Mouse (Mus musculus) T-cell, adult 2 months (primary cell): ENCODE results near the gene Veph1.

ENCODE experiments used
- DNase-seq: peaks from one replicate; pipeline ENCODE4 v3.0.0; 2022; ENCODE audit warnings: low spot score

Gene Veph1

DNA sequence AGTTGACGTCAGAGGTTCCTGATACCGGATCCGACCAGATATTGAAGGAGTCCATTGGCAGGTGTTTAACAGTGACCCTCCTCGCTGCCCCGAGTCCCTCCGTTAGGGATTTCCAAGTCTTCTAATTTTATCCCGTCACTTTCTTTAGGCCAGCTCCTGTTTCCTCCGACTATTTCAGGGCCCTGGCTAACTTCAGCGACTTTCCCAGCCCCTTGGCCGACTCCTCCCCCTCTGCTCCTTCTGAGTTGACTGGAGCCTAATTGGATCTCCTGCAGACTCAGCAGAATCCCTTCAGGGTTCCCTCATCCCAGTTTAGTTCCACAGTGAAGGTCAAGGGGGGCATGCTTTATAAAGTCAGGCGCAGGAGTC, 75.4 kb downstream of the Veph1 start:
- DNase-seq = no peak

DNA sequence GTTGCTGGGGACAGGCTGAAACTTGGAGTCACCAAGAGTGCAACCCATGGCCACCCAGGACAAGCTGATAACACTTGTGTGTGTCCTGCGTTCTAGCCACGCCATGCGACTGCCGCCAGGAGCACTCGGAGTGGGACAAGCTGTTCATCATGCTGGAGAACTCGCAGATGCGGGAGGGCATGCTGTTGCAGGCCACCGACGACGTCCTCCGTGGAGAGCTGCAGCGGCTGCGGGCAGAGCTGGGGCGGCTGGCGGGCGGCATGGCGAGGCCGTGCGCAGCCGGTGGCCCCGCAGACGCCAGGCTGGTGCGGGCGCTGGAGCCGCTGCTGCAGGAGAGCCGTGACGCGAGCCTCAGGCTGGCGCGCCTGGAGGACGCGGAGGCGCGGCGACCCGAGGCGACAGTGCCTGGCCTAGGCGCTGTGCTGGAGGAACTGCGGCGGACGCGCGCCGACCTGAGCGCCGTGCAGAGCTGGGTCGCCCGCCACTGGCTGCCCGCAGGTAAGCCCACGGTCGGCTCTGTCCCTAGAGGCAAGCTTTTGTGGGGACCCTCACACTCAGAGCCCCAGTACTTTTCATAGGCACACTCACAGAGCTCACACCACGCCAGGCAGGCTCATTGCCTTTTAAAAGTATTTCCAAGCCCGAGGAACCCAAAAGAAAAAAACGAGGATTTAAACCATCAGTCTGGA, 75.9 kb downstream of the Veph1 start:
- DNase-seq = no peak

DNA sequence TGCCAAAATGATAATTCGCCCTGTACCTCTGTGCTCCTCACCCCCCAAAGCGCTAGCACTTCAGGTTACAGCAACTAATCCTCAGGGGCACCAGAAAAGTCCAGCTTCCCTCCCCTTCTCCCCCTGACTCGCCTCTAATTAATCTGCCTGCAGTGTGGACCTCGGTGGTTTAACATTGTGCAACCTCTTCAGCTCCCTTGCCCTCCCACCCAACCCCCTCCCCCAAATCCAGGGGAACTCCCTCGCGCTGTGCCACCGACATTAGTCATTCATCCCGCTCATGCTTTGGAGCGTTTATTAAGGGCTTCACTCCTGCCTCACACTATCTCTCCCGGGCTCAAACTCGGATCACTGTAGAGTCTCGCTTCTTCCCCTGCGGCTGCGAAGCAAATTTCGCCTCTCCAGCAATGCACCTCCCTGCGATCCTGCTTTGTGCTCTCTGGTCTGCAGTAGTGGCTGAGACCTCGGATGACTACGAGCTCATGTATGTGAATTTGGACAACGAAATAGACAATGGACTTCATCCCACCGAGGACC, 76.9 kb downstream of the Veph1 start, which contains the start of gene Ptx3:
Gene Ptx3 (plus strand): TSS at position 256 of the 537 bp plus-strand sequence.
- DNase-seq = no peak

DNA sequence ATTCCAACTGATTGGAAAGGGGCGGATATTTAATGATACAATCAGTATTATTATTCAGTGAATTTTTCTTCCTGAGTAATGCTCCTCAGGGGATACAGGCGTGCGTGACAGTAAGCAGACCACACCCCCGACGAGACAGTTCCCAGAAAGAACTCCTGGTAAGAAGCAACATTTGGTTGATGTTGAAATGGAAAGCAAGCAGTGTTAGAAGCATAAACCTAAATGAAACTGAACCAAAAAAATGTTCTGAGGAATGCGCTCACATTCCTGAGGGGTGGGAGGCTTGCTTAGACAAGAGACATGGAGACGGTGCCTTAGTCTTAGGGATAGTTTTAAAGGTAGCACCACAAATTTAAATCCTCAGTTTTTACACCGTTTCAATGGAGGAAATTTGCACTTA, 80.9 kb downstream of the Veph1 start:
- no peak for DNase-seq

DNA sequence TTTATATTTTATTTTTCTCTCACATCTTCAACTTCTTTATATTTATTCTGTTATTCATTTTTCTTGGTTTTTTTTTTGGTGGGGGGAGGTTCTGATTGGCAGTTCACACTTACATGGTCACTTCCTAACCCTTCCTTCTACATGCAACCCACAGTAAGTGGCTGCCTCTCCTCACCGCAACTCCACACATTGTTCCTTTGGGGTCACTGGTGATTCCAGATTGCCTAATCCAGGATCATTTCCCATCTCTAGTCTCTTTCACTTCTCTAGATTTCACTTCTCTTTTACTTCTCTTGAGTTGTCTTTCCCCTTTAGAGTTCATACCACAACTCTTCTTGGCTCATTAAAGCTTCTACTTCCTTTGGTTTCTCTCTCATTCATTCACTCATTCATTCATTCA, 83.1 kb downstream of the Veph1 start:
- no peak for DNase-seq

DNA sequence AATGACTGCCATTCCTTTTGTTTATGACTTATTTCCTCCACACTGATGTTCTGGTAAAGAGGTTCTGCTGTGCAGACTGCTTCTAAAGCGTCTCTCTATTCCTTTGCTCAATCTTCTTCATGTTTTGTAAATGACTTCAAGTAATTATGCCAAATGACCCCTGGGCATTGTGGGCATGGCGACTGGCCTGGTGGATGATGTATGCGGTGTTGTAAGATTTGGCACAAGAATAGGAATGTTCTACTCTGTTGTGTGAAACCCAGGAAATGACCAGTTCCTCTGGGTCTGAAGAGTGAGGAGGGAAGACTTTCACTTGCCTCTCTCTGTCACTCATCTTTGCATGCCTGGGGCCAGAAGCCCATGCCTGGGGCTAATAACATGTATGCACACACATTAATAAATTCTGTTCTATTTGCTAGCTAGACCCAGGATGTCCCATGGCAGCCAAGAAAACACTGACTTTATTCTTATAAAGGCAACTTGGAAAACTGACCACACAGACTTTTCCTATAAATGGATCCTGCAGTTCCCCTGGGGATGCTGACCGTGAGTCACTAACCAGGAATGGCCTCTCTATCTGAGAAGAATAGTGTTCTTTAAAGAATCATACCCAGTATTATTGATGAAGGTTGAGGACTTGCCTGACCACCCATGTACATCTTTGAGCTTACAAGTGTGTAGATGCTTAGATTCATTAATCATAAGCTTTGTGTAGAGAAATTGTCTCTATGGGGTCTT, 87.6 kb downstream of the Veph1 start:
- no peak for DNase-seq

DNA sequence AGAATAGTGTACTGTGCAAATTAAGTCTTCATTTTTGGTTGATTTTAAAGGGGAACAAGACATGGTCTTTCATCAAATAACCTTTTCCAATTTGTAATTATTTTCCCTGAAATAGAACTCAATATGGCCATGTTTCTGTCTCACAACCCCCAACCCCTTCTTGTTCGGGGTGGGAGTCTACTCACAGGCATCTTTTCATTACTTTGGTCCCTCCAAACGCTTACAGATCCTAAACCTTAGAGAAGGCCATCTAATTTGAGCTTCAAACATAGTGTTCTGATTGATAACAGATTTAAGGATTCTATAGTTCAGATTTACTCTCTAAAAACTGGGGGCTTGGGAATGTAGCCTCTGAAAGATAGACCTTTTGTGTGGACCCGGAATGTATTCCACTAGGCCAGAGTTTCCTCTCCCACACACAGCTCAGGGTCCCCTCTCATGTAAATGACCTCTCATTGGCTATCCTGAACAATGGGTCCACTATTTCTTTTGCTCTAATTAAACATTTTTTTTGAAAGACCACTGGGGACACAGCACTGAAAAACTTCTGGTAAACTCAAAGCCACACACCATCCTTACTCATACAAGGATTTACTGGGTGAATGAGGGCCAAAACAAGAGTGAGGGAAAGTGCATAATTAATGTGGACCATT, 102.6 kb downstream of the Veph1 start:
- DNase-seq = no peak

DNA sequence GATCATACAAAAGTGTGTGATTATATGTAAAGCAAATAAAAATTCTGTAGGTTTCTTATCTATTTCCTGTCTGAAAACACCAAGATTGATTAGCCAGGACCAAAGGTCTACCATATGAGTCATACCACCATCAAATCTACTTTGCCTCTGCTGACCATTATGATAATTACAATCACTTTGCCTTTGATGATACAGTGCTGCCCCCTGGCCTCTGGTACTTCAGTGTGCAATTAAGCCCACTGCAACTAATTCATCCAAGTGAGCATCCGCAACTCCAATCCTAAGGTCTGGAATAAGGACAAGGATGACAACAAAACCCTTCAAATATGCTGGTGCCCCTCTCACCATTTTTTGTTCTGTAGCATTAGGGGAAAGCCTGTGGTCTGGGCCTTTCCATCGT, 117.0 kb downstream of the Veph1 start:
- DNase-seq = no peak

DNA sequence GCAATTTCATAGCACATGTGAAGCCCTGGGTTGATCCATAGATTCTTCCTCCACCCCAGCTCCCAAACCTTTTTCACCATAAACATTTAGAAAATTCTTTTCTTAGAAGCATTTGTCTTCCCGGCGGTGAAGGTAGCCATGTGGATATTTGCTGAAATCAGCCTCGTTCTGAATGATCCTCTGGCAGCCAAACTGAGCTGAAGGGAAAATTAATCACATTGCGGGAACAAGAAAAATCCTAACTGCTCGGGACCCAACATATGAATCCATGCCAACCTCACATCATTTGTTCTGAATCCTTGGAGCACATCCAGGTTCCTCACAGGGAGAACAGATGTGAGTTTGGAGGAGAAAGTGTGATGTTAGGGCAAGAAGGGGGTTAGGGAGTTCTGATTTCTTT, 123.7 kb downstream of the Veph1 start:
- no peak for DNase-seq

DNA sequence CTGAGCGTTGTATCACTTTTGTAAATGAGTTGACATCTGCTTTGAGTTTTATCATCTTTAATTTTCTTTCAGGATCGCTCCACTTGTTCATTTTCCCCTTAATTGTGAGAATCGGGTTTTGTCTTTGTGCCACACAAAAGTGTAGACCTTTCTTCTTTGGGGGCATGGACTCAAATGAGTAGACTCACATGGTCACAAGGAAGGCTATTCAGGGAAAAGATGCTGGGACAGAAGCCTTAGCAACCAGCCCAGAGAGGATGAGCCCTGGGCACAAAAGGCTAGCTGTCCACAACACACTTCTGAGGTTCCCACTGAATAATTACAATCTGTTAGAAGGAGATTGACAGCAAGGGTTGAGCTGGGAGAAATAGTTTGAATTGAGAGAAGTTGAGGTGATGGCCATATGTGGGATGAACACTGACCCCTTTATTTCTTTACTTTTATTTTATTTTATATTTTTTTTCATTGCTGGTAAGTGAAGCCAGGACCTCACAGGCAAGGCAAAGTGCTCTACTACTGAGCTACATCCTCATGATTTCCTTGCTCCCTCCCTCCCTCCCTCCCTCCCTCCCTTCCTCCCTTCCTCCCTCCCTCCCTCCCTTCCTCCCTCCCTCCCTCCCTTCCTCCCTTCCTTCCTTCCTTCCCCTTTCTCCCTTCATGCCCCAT, 126.6 kb downstream of the Veph1 start:
- no peak for DNase-seq

DNA sequence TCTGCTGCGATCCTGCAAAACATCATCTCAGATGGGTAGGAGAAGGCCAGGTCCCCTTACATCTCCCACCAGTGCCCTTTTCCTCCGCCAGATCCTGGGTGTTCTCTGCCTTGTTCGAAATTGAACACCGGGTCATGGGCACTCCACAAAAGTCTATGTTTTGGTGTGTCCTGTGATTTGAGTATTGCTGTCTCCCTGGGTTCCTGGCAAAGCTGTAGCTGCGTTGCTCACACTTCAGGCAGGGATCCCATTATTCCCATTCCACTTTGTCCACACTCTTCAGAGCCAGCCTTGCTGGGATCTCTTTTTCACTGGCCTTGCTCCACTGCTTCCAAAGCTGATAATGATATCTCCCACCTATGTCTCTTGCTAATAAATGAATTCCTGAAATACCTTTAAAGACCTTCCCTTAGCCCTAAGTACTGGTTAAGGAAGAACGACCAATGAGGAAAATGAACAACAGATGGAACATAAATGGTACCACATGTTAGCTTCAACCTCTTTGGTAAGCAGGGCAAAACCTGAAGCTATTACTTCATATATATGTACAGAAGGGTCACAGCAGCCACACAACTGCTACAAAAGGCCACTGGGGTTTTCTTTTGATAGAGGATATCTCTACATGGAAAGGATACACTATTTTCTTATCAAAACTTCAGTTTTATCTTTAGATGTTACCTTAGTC, 129.9 kb downstream of the Veph1 start:
- no peak for DNase-seq

DNA sequence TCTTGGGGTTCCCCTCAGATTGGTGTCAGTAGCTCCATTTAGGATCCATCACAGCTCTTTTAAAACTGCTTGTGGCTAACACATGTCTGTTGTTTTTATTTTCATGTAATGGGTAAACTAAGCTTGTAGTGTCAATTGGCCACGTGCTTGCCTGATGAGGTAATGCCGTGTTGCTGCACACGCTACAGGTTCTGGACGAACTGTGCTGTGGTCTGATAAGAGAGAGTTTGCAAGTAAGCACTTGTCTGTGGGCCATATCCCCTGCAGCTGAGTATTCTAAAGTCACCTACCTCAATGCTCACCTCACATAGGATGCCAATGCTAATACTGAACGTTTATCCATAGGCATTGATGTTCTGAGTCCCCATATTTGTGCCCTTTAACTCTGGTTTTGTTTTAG, 131.6 kb downstream of the Veph1 start:
- DNase-seq = no peak

DNA sequence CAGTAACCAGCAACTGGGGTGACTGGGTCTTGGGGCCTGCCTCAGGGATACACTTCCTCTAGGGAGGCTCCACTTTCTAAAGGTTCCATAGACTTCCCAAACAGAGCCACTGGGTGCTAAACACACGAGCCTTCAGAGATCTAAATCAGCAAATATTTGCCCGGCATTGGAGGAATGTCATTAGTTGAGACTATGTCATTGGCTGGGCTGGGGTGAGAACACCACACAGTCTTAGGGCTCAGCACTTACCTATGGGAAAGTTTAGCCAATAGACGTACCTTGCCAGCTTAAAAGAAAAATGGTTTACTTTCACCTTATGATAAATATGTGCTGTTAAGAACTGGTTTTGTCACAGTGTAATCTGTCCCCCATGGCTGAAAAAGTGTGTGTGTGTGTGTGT, 132.1 kb downstream of the Veph1 start:
- DNase-seq = no peak

DNA sequence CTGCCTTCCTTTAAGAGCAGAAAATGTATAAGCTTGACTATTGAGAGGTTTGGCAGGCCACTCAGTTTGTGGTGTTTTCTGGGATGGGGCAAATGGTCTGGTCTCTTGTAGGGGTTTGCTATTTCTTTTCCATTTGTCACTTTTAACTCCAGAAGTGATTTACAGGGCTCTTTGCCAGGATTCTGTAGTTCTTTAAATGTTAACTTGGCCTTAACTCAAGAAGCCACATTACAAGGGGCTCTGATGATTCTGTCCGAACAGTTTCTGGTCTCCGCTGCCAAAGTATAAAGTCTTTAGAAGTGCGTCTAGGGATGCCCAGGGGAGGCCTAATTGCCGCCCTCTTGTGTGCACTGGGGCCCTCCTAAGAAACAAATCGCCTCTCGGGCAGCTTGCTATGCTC, 134.0 kb downstream of the Veph1 start:
- no peak for DNase-seq

DNA sequence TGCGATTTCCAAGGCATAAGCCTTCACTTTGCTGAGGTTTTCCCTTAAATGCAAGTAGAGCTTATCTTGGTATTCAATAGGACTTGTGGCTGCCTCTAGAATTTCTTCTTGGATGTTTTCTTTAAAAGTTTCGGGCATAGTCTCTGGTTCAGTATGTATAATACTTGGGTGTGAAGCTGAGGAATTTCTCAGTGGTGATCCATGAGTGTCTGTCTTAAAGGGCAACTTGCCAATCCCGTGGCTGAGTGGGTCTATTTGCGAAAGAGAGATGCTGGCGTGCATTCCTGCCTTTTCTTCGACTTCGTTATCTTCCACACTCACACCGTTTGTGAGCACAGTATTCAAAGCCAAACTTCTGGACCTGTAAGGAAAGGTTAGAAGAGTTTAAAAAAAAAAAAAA, 138.7 kb downstream of the Veph1 start:
- DNase-seq = no peak

DNA sequence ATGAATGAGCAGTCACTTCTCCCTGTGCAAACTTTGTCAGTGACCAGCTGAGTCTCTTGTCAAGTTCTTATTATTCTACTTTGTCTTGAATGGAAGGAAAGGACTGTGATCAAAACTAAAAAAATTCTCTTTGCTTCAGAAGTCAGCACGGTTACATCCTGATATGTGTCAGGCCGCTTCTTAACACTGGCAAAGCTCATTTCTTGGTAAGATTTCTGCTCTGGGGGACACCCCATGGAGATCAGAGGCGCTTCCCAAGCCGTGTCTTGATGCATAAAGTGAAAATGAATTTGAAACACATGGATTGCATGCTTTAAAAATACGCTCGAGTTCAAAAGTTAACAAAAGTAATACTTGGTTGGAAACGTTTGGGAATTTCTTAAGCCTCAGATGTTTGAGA, 159.0 kb downstream of the Veph1 start:
- DNase-seq = no peak

DNA sequence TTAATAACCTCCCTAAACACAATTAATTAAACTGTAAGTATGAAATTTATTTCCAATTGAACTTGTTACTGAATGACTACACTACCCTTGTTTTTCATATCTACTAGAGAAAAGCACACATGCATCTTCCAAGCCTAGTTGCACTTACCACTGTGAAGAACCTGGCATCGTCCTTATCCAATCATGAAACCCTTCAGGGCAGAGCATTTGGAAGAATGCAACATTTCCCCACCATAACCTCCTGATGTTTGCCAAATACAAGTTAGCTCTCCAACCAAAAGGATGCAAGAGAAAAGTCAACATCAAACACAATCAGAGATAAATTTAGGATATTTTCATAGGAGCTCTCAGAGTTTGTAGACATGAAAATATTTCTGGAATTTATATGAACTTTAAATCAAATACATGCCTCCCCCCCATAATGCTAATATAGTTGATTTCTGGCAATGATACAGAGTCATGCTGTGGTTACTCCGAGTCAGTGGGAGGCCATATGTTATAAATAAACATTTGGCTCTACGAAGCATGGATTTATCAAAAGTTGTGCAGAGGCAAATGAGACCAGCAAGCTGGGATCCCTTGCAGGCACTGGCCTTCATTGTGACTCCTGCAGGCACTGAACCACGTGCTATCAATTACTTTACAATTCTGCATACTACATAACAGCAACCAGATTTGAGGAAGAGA, 165.2 kb downstream of the Veph1 start:
- DNase-seq = no peak

DNA sequence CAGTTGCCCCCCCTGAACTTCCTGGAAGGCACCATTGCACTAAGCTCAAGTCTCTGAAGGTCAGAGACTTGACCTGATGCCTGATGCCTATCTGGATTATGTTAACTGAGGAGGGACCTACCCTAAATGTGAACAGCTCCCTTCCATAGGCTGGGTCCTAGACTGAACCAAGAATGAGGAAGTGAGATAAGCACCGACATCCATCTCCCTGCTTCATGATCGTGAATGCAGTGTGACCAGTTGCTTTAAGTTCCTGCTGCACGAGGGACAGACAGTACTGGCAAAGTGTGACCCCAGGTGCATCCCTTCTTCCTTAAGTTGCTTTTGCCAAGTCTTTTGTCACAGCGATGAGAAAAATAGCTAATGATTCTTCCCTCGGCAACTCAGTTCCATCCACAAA, 166.9 kb downstream of the Veph1 start:
- DNase-seq = no peak

DNA sequence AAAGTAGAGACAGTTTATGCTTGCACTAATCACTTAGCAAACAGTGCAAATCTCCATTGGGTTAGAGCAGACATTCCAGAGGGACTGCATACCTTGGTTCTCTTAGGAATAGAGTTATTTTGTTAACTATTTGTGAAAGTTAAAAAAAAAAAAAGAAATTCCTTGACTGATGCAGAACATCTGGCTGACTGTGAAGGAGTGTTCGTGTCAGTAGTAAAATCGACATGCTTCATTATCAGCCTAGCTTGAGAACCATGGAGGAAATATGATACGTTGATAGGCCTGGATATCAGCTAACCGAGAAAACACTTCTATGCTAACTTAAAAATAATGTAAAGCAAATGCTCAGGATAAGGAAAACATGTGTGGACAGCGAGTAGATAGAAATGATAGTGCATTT, 191.1 kb downstream of the Veph1 start:
- DNase-seq = no peak

DNA sequence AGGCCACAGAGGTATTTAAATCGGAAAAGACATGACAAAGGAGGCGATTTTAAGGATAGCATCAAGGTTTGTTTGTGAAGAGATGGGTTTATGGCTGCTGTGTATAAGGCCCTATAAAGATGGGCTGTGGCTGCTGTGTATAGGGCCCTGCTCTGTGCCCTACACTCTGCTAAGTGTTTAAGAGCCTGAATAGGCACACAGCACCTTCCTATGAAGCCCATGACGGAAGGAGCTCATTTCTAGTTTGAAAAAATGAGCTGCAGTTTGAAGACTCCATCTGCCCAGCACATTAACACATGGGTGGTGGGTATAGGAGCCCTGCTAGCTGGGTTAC, 194.1 kb downstream of the Veph1 start:
- DNase-seq = no peak

DNA sequence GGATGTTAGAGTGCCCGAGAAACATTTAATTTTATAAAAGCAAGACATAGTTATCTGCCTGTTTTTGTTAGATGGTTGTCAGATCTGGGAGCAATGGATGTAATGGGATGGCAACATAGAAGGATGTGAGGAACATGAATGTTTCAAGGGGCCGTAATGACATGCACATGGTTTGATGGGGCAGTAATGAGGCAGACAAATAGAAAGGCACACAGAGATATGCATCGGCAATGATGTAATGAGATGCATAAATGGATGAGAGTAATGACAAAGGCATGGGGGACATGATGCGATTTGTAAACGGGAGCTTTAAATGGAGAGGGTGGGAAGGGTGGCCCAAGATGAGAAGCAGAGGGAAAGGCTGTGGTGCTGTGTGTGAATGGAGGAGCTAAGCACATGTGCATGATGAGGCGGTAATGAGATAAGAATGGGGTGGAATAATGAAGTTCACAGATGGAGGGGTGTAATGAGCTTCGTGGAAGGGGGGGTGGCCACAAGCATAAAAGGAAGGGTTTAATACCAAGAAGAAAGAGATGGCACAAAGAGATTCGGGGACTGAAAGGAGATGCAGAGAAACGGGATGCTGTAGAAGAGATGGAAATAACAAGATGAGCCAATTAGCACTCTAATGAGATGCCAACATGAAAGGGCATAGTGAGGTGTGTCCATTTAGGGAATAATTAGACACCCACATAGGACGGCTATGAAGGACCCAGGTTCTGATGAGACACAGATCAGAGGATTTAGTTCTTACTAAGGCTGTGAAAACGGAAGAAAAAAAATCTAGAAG, 194.6 kb downstream of the Veph1 start:
- no peak for DNase-seq
